26 mouse cellular contexts compared by ENCODE assay signal in genomic region chr3:108886934-108887617, GRCm38 (mm10). TPM values are rescaled to one million over a fixed set of nuclear protein-coding genes. Genes with fewer than 3 reads are reported as not detected.
DNase-seq lines count a peak whose midpoint lies in the region; ATAC-seq and TF ChIP-seq lines count a peak whose summit lies in the region.
"Had no signal": no experiment of that assay in that cellular context is flagged by ENCODE, and none has a peak within 500 bp of the region (broad histone marks: within the 10 kb centered on the region; RNA-seq: fewer than 3 reads in every experiment).

No protein-coding gene starts in this region.

- no peaks in the 10 kb centered on the region for H3K9me3 ChIP-seq in heart, embryonic 13.5 days
- H3K9me3 ChIP-seq in intestine, embryonic 15.5 days: no peaks in the 10 kb centered on the region
- no peaks in the 10 kb centered on the region for H3K9me3 ChIP-seq in intestine, postnatal 0 days (ENCODE audit: control insufficient read depth)
- H3K9me3 ChIP-seq in midbrain, embryonic 13.5 days: no peaks in the 10 kb centered on the region
- no peaks in the 10 kb centered on the region for H3K9me3 ChIP-seq in midbrain, embryonic 14.5 days (ENCODE audit: control insufficient read depth, low read length)
- H3K9me3 ChIP-seq: embryonic facial prominence, embryonic 15.5 days; kidney, embryonic 15.5 days had no signal

- no peak overlapping the region for H3K4me3 ChIP-seq in heart, embryonic 13.5 days
- no peak overlapping the region for H3K4me3 ChIP-seq in intestine, embryonic 15.5 days (replicated peaks)
- no peak overlapping the region for H3K4me3 ChIP-seq in intestine, postnatal 0 days (ENCODE audit: low read depth, low read length)
- no peak overlapping the region for H3K4me3 ChIP-seq in midbrain, embryonic 13.5 days (replicated peaks)
- H3K4me3 ChIP-seq in midbrain, embryonic 14.5 days (replicated peaks; ENCODE audit: low read depth, low read length): no peak overlapping the region
- H3K4me3 ChIP-seq: embryonic facial prominence, embryonic 15.5 days; kidney, embryonic 15.5 days; left cerebral cortex, adult 2 months had no signal

- no peaks in the 10 kb centered on the region for H3K36me3 ChIP-seq in heart, embryonic 13.5 days
- no peaks in the 10 kb centered on the region for H3K36me3 ChIP-seq in intestine, embryonic 15.5 days
- no peaks in the 10 kb centered on the region for H3K36me3 ChIP-seq in intestine, postnatal 0 days (ENCODE audit: control insufficient read depth, insufficient read depth)
- H3K36me3 ChIP-seq in midbrain, embryonic 13.5 days: no peaks in the 10 kb centered on the region
- no peaks in the 10 kb centered on the region for H3K36me3 ChIP-seq in midbrain, embryonic 14.5 days (ENCODE audit: control insufficient read depth, insufficient read depth, low read length)
- H3K36me3 ChIP-seq: embryonic facial prominence, embryonic 15.5 days; kidney, embryonic 15.5 days had no signal

- H3K4me1 ChIP-seq in heart, embryonic 13.5 days: peaks cover 38% of the 10 kb centered on the region
- peaks cover 11% of the 10 kb centered on the region for H3K4me1 ChIP-seq in intestine, embryonic 15.5 days (replicated peaks)
- no peaks in the 10 kb centered on the region for H3K4me1 ChIP-seq in intestine, postnatal 0 days (replicated peaks; ENCODE audit: control insufficient read depth, insufficient read depth, low read length)
- peaks cover 21% of the 10 kb centered on the region for H3K4me1 ChIP-seq in midbrain, embryonic 13.5 days (replicated peaks)
- H3K4me1 ChIP-seq in midbrain, embryonic 14.5 days (ENCODE audit: control insufficient read depth, insufficient read depth, low read length): peaks cover 6% of the 10 kb centered on the region; the same call in 1 of the 2 replicates
- H3K4me1 ChIP-seq: embryonic facial prominence, embryonic 15.5 days had no signal

- WGBS in heart, embryonic 13.5 days: 65% methylated on average over 12 of the region's 12 CpGs
- WGBS in intestine, embryonic 15.5 days: 55% methylated on average over 12 of the region's 12 CpGs
- WGBS in intestine, postnatal 0 days: 68% methylated on average over 12 of the region's 12 CpGs
- 63% methylated on average over 12 of the region's 12 CpGs for WGBS in midbrain, embryonic 13.5 days
- WGBS in midbrain, embryonic 14.5 days: 61% methylated on average over 12 of the region's 12 CpGs

- no peak overlapping the region for H3K9ac ChIP-seq in heart, embryonic 13.5 days
- no peak overlapping the region for H3K9ac ChIP-seq in intestine, embryonic 15.5 days
- H3K9ac ChIP-seq in intestine, postnatal 0 days (ENCODE audit: low read depth, low read length): no peak overlapping the region
- H3K9ac ChIP-seq in midbrain, embryonic 13.5 days (replicated peaks): no peak overlapping the region
- no peak overlapping the region for H3K9ac ChIP-seq in midbrain, embryonic 14.5 days (replicated peaks; ENCODE audit: low read length)
- H3K9ac ChIP-seq: embryonic facial prominence, embryonic 15.5 days; kidney, embryonic 15.5 days had no signal

- no peak for ATAC-seq in heart, embryonic 13.5 days (ENCODE audit: extremely low read depth, insufficient number of reproducible peaks, low FRiP score, low TSS enrichment)
- no peak for ATAC-seq in intestine, embryonic 15.5 days
- ATAC-seq in intestine, postnatal 0 days: no peak
- 0 out of 2 replicates have a peak, but pooled peaks have one; percentile 27 for ATAC-seq in midbrain, embryonic 13.5 days
- no peak for ATAC-seq in midbrain, embryonic 14.5 days (ENCODE audit: low FRiP score, low TSS enrichment)
- ATAC-seq: forebrain, embryonic 16.5 days; inflammation-experienced regulatory T-cells, adult 6 months had no signal

- DNase-seq in heart, adult 18-20 months: no peak
- no peak for DNase-seq in midbrain, embryonic 14.5 days
- DNase-seq in thymus, postnatal 14 days: no peak
- DNase-seq: B cell, adult 2 months; cerebellum, adult 2 months; cerebellum, postnatal 36 days; gastrocnemius, postnatal 25 days; kidney, postnatal 4 days; layer of hippocampus, adult 9-11 months; left cerebral cortex, postnatal 4 days; lung, adult 2 months; thymus, adult 18-20 months had no signal

- H3K27ac ChIP-seq in heart, embryonic 13.5 days (replicated peaks): peak overlapping the region; percentile 77
- peak overlapping the region; percentile 81 for H3K27ac ChIP-seq in intestine, embryonic 15.5 days
- no peak overlapping the region for H3K27ac ChIP-seq in intestine, postnatal 0 days (ENCODE audit: low read depth, low read length)
- no peak overlapping the region for H3K27ac ChIP-seq in midbrain, embryonic 13.5 days
- H3K27ac ChIP-seq in midbrain, embryonic 14.5 days (replicated peaks; ENCODE audit: low read depth, low read length): no peak overlapping the region
- H3K27ac ChIP-seq: embryonic facial prominence, embryonic 15.5 days; kidney, embryonic 15.5 days; left cerebral cortex, adult 2 months had no signal

- no peaks in the 10 kb centered on the region for H3K27me3 ChIP-seq in heart, embryonic 13.5 days (replicated peaks)
- H3K27me3 ChIP-seq in intestine, embryonic 15.5 days (replicated peaks): no peaks in the 10 kb centered on the region
- no peaks in the 10 kb centered on the region for H3K27me3 ChIP-seq in intestine, postnatal 0 days (replicated peaks; ENCODE audit: control insufficient read depth, insufficient read depth, low read length)
- H3K27me3 ChIP-seq in midbrain, embryonic 13.5 days: no peaks in the 10 kb centered on the region
- H3K27me3 ChIP-seq in midbrain, embryonic 14.5 days (ENCODE audit: control insufficient read depth, insufficient read depth, low read length): no peaks in the 10 kb centered on the region
- H3K27me3 ChIP-seq: embryonic facial prominence, embryonic 15.5 days; kidney, embryonic 15.5 days had no signal

- no peak overlapping the region for H3K4me2 ChIP-seq in heart, embryonic 13.5 days
- H3K4me2 ChIP-seq in intestine, embryonic 15.5 days (replicated peaks): no peak overlapping the region
- no peak overlapping the region for H3K4me2 ChIP-seq in intestine, postnatal 0 days (replicated peaks; ENCODE audit: low read depth)
- H3K4me2 ChIP-seq in midbrain, embryonic 13.5 days (replicated peaks): no peak overlapping the region
- no peak overlapping the region for H3K4me2 ChIP-seq in midbrain, embryonic 14.5 days (ENCODE audit: low read length)
- H3K4me2 ChIP-seq: embryonic facial prominence, embryonic 15.5 days; kidney, embryonic 15.5 days had no signal

- no peak for TF ChIP-seq CTCF in intestine, postnatal 0 days (IDR thresholded peaks at IDR 0.05; ENCODE audit: low read depth)

RNA-seq across cellular contexts. Expression of gene Fndc7, which starts 2.7 kb away (rescaled TPM):
- polyA plus RNA-seq in heart, embryonic 13.5 days (2015; fragmentation: Nextera tagmentation; extraction: Ambion mirVana): 0.13 and 0.25 TPM in 2 replicates
- under 1 TPM; 0.07 to 0.18 TPM for total RNA-seq in heart, adult 18-20 months (2021)
- polyA plus RNA-seq in intestine, embryonic 15.5 days (2015; fragmentation: Nextera tagmentation; extraction: Ambion mirVana): 0.05 and 0.14 TPM in 2 replicates
- polyA plus RNA-seq in intestine, postnatal 0 days (2015; fragmentation: Nextera tagmentation; extraction: Ambion mirVana): 0.05 TPM in 1 of 2 replicates, not detected in the other
- not detected in 2 replicates for polyA plus RNA-seq in midbrain, embryonic 13.5 days (2015; fragmentation: Nextera tagmentation; extraction: Ambion mirVana)
- polyA plus RNA-seq in midbrain, embryonic 14.5 days (2014; fragmentation: Nextera tagmentation; extraction: Ambion mirVana): not detected in 2 replicates
- total RNA-seq: gastrocnemius, postnatal 25 days; hematopoietic stem cell, adult 5-6 weeks had no signal
- polyA plus RNA-seq: forebrain, embryonic 16.5 days; kidney, embryonic 15.5 days had no signal

RNA-seq across cellular contexts. Expression of gene Prpf38b, which starts 24.5 kb away (rescaled TPM):
- polyA plus RNA-seq in heart, embryonic 13.5 days (2015; fragmentation: Nextera tagmentation; extraction: Ambion mirVana): 49.0 and 49.1 TPM in 2 replicates
- total RNA-seq in heart, adult 18-20 months (2021): 10 to 100 TPM; 16.7 to 19.3 TPM
- 74.4 and 79.3 TPM in 2 replicates for polyA plus RNA-seq in intestine, embryonic 15.5 days (2015; fragmentation: Nextera tagmentation; extraction: Ambion mirVana)
- 29.5 and 38.0 TPM in 2 replicates for polyA plus RNA-seq in intestine, postnatal 0 days (2015; fragmentation: Nextera tagmentation; extraction: Ambion mirVana)
- 67.1 and 72.2 TPM in 2 replicates for polyA plus RNA-seq in midbrain, embryonic 13.5 days (2015; fragmentation: Nextera tagmentation; extraction: Ambion mirVana)
- polyA plus RNA-seq in midbrain, embryonic 14.5 days (2014; fragmentation: Nextera tagmentation; extraction: Ambion mirVana): 44.0 and 51.5 TPM in 2 replicates

RNA-seq across cellular contexts. Expression of gene Stxbp3, which starts 46.8 kb away (rescaled TPM):
- polyA plus RNA-seq in heart, embryonic 13.5 days (2015; fragmentation: Nextera tagmentation; extraction: Ambion mirVana): 24.2 and 26.3 TPM in 2 replicates
- total RNA-seq in heart, adult 18-20 months (2021): 10 to 100 TPM; 24.6 to 32.5 TPM
- polyA plus RNA-seq in intestine, embryonic 15.5 days (2015; fragmentation: Nextera tagmentation; extraction: Ambion mirVana): 44.3 and 46.0 TPM in 2 replicates
- polyA plus RNA-seq in intestine, postnatal 0 days (2015; fragmentation: Nextera tagmentation; extraction: Ambion mirVana): 40.5 and 48.6 TPM in 2 replicates
- polyA plus RNA-seq in midbrain, embryonic 13.5 days (2015; fragmentation: Nextera tagmentation; extraction: Ambion mirVana): 16.0 and 16.1 TPM in 2 replicates
- polyA plus RNA-seq in midbrain, embryonic 14.5 days (2014; fragmentation: Nextera tagmentation; extraction: Ambion mirVana): 12.4 and 16.0 TPM in 2 replicates

RNA-seq across cellular contexts. Expression of gene Henmt1, which starts 52.6 kb away (rescaled TPM):
- 0.29 TPM in 1 of 2 replicates, not detected in the other for polyA plus RNA-seq in heart, embryonic 13.5 days (2015; fragmentation: Nextera tagmentation; extraction: Ambion mirVana)
- total RNA-seq in heart, adult 18-20 months (2021): not detected
- polyA plus RNA-seq in intestine, embryonic 15.5 days (2015; fragmentation: Nextera tagmentation; extraction: Ambion mirVana): 0.21 and 0.45 TPM in 2 replicates
- polyA plus RNA-seq in intestine, postnatal 0 days (2015; fragmentation: Nextera tagmentation; extraction: Ambion mirVana): 0.29 and 0.38 TPM in 2 replicates
- 0.90 and 1.1 TPM in 2 replicates for polyA plus RNA-seq in midbrain, embryonic 13.5 days (2015; fragmentation: Nextera tagmentation; extraction: Ambion mirVana)
- polyA plus RNA-seq in midbrain, embryonic 14.5 days (2014; fragmentation: Nextera tagmentation; extraction: Ambion mirVana): 1.0 and 2.9 TPM in 2 replicates
- total RNA-seq: adrenal gland, adult 18-20 months; gastrocnemius, postnatal 25 days; liver, adult 2 months; megakaryocyte progenitor cell, adult 5-6 weeks had no signal
- polyA plus RNA-seq: liver, adult 2 months had no signal

RNA-seq across cellular contexts. Expression of gene Gm9857, which starts 53.2 kb away (rescaled TPM):
- not detected in 2 replicates for polyA plus RNA-seq in heart, embryonic 13.5 days (2015; fragmentation: Nextera tagmentation; extraction: Ambion mirVana)
- total RNA-seq in heart, adult 18-20 months (2021): not detected
- polyA plus RNA-seq in intestine, embryonic 15.5 days (2015; fragmentation: Nextera tagmentation; extraction: Ambion mirVana): not detected in 2 replicates
- not detected in 2 replicates for polyA plus RNA-seq in intestine, postnatal 0 days (2015; fragmentation: Nextera tagmentation; extraction: Ambion mirVana)
- polyA plus RNA-seq in midbrain, embryonic 13.5 days (2015; fragmentation: Nextera tagmentation; extraction: Ambion mirVana): 0.75 TPM in 1 of 2 replicates, not detected in the other
- 2.0 TPM in 1 of 2 replicates, not detected in the other for polyA plus RNA-seq in midbrain, embryonic 14.5 days (2014; fragmentation: Nextera tagmentation; extraction: Ambion mirVana)
- total RNA-seq: adrenal gland, adult 18-20 months; adrenal gland, postnatal 4 days; gastrocnemius, postnatal 25 days; hematopoietic stem cell, adult 5-6 weeks; left cerebral cortex, adult 2 months; liver, adult 2 months; megakaryocyte progenitor cell, adult 5-6 weeks had no signal
- polyA plus RNA-seq: inflammation-experienced regulatory T-cells, adult 6 months; kidney, embryonic 15.5 days; liver, adult 2 months; lung, adult 2 months had no signal

Comparison
In these comparisons a context has a peak if more than half of its experiments do, and no peak if none do; other contexts are left out.
1. H3K27ac ChIP-seq: peak in heart, embryonic 13.5 days (single experiment) and intestine, embryonic 15.5 days (single experiment); none in intestine, postnatal 0 days (single experiment), midbrain, embryonic 13.5 days (single experiment) and midbrain, embryonic 14.5 days (single experiment).